Mouse (Mus musculus): ENCODE results near the gene Depp1. TPM values are rescaled to one million over a fixed set of nuclear protein-coding genes. Genes with fewer than 3 reads are reported as not detected.

The Depp1 gene
- polyA plus RNA-seq, 1 experiment from 2014 or later = 11.0 TPM

- Histone ChIP-seq H3K4me2 (ENCODE audit: low read depth) (peak overlapping the region; percentile 17; the same call in 1 of the 2 replicates), H3K4me1 (ENCODE audit: control insufficient read depth, insufficient read depth, low read length) (peaks cover 20% of the 10 kb centered on the region), H3K9ac (ENCODE audit: low read length) (no peak overlapping the region)
These were observed 21.4 kb downstream of the Depp1 start for GRCm38 (mm10) chr6:116671768-116672167.

GRCm38 (mm10) chr6:116672349-116672748 lies 21.9 kb downstream of the Depp1 start:
- Histone ChIP-seq H3K4me3 (ENCODE audit: low read depth, low read length) (no peak overlapping the region; the same call in 1 of the 2 replicates), H3K27me3 (ENCODE audit: control insufficient read depth, insufficient read depth, low read length) (no peaks in the 10 kb centered on the region)
- 73% methylated on average over 5 of the region's 5 CpGs for WGBS

More at GRCm38 (mm10) chr6:116671768-116672167, 21.4 kb downstream of the Depp1 start:
- ATAC-seq (ENCODE audit: insufficient read depth, low FRiP score, low TSS enrichment) (no peak), DNase-seq (ENCODE audit: low spot score) (no peak)
- H3K36me3 ChIP-seq (ENCODE audit: control insufficient read depth, insufficient read depth, low read length) = no peaks in the 10 kb centered on the region
- peak overlapping the region; percentile 85; the same call in 1 of the 2 replicates for H3K27ac ChIP-seq (ENCODE audit: low read depth, low read length)
- H3K4me3 ChIP-seq (ENCODE audit: low read depth, low read length) = no peak overlapping the region
- WGBS = 64% methylated on average over 4 of the region's 4 CpGs
- no peaks in the 10 kb centered on the region for H3K9me3 ChIP-seq (ENCODE audit: control insufficient read depth, low read length)
- H3K27me3 ChIP-seq (ENCODE audit: control insufficient read depth, insufficient read depth, low read length) = no peaks in the 10 kb centered on the region

GRCm38 (mm10) chr6:116673471-116674282 lies 23.3 kb downstream of the Depp1 start, which contains the start of gene Rassf4:
TSS of gene Rassf4 (minus strand) at chr6:116673952.
- Histone ChIP-seq H3K36me3 (ENCODE audit: control insufficient read depth, insufficient read depth, low read length) (no peaks in the 10 kb centered on the region), H3K4me2 (ENCODE audit: low read depth) (peak within 1 kb of the TSS; percentile 78), H3K27me3 (ENCODE audit: control insufficient read depth, insufficient read depth, low read length) (no peaks in the 10 kb centered on the region), H3K4me3 (ENCODE audit: low read depth, low read length) (peak within 1 kb of the TSS; percentile 46), H3K4me1 (ENCODE audit: control insufficient read depth, insufficient read depth, low read length) (peaks cover 20% of the 10 kb centered on the region), H3K27ac (ENCODE audit: low read depth, low read length) (0 out of 2 replicates have a peak within 1 kb of the TSS, but pooled peaks have one; percentile 24), H3K9me3 (ENCODE audit: control insufficient read depth, low read length) (no peaks in the 10 kb centered on the region), H3K9ac (ENCODE audit: low read length) (peak within 1 kb of the TSS; percentile 45)
- ATAC-seq (ENCODE audit: insufficient read depth, low FRiP score, low TSS enrichment) (peak; percentile 84), DNase-seq (ENCODE audit: low spot score) (peak; percentile 93)
- under 1% methylated on average over 44 of the region's 44 CpGs for WGBS

More at GRCm38 (mm10) chr6:116672349-116672748, 21.9 kb downstream of the Depp1 start:
- peak overlapping the region; percentile 78; the same call in 1 of the 2 replicates for H3K4me2 ChIP-seq (ENCODE audit: low read depth)
- DNase-seq (ENCODE audit: low spot score) (no peak), ATAC-seq (ENCODE audit: insufficient read depth, low FRiP score, low TSS enrichment) (no peak)
- H3K36me3 ChIP-seq (ENCODE audit: control insufficient read depth, insufficient read depth, low read length) = no peaks in the 10 kb centered on the region
- no peak overlapping the region for H3K27ac ChIP-seq (ENCODE audit: low read depth, low read length)
- no peaks in the 10 kb centered on the region for H3K9me3 ChIP-seq (ENCODE audit: control insufficient read depth, low read length)
- peaks cover 20% of the 10 kb centered on the region for H3K4me1 ChIP-seq (ENCODE audit: control insufficient read depth, insufficient read depth, low read length)
- no peak overlapping the region for H3K9ac ChIP-seq (ENCODE audit: low read length)

GRCm38 (mm10) chr6:116674283-116674886 lies 24.0 kb downstream of the Depp1 start:
- Histone ChIP-seq H3K27me3 (ENCODE audit: control insufficient read depth, insufficient read depth, low read length) (no peaks in the 10 kb centered on the region), H3K36me3 (ENCODE audit: control insufficient read depth, insufficient read depth, low read length) (no peaks in the 10 kb centered on the region), H3K9me3 (ENCODE audit: control insufficient read depth, low read length) (no peaks in the 10 kb centered on the region), H3K27ac (ENCODE audit: low read depth, low read length) (no peak overlapping the region), H3K4me3 (ENCODE audit: low read depth, low read length) (peak overlapping the region; percentile 46), H3K4me1 (ENCODE audit: control insufficient read depth, insufficient read depth, low read length) (peaks cover 20% of the 10 kb centered on the region), H3K9ac (ENCODE audit: low read length) (peak overlapping the region; percentile 45), H3K4me2 (ENCODE audit: low read depth) (peak overlapping the region; percentile 78)
- WGBS = 24% methylated on average over 16 of the region's 16 CpGs
- ATAC-seq (ENCODE audit: insufficient read depth, low FRiP score, low TSS enrichment) (no peak), DNase-seq (ENCODE audit: low spot score) (no peak)

GRCm38 (mm10) chr6:116676355-116676913 lies 26.0 kb downstream of the Depp1 start:
- H3K9me3 ChIP-seq (ENCODE audit: control insufficient read depth, low read length) = no peaks in the 10 kb centered on the region
- peaks cover 7% of the 10 kb centered on the region; the same call in 1 of the 2 replicates for H3K4me1 ChIP-seq (ENCODE audit: control insufficient read depth, insufficient read depth, low read length)
- ATAC-seq (ENCODE audit: insufficient read depth, low FRiP score, low TSS enrichment) (no peak), DNase-seq (ENCODE audit: low spot score) (no peak)
- no peak overlapping the region for H3K4me2 ChIP-seq (ENCODE audit: low read depth)
- no peak overlapping the region for H3K27ac ChIP-seq (ENCODE audit: low read depth, low read length)
- no peaks in the 10 kb centered on the region for H3K27me3 ChIP-seq (ENCODE audit: control insufficient read depth, insufficient read depth, low read length)
- H3K36me3 ChIP-seq (ENCODE audit: control insufficient read depth, insufficient read depth, low read length) = no peaks in the 10 kb centered on the region
- no peak overlapping the region for H3K4me3 ChIP-seq (ENCODE audit: low read depth, low read length)
- H3K9ac ChIP-seq (ENCODE audit: low read length) = no peak overlapping the region
- 75% methylated on average over 10 of the region's 10 CpGs for WGBS

- WGBS = 69% methylated on average over 6 of the region's 6 CpGs
- Histone ChIP-seq H3K9ac (ENCODE audit: low read length) (no peak overlapping the region), H3K9me3 (ENCODE audit: control insufficient read depth, low read length) (no peaks in the 10 kb centered on the region), H3K27me3 (ENCODE audit: control insufficient read depth, insufficient read depth, low read length) (no peaks in the 10 kb centered on the region), H3K36me3 (ENCODE audit: control insufficient read depth, insufficient read depth, low read length) (no peaks in the 10 kb centered on the region), H3K27ac (ENCODE audit: low read depth, low read length) (no peak overlapping the region), H3K4me1 (ENCODE audit: control insufficient read depth, insufficient read depth, low read length) (0 out of 2 replicates have a peak, but pooled peaks cover 3% of the 10 kb centered on the region), H3K4me3 (ENCODE audit: low read depth, low read length) (no peak overlapping the region), H3K4me2 (ENCODE audit: low read depth) (no peak overlapping the region)
- no peak for DNase-seq (ENCODE audit: low spot score)
- no peak for ATAC-seq (ENCODE audit: insufficient read depth, low FRiP score, low TSS enrichment)
These were observed 26.9 kb downstream of the Depp1 start for GRCm38 (mm10) chr6:116677321-116677720.

GRCm38 (mm10) chr6:116679563-116680288 lies 29.3 kb downstream of the Depp1 start:
- ATAC-seq (ENCODE audit: insufficient read depth, low FRiP score, low TSS enrichment) (no peak), DNase-seq (ENCODE audit: low spot score) (no peak)
- no peak overlapping the region for H3K27ac ChIP-seq (ENCODE audit: low read depth, low read length)
- no peaks in the 10 kb centered on the region for H3K9me3 ChIP-seq (ENCODE audit: control insufficient read depth, low read length)
- H3K4me3 ChIP-seq (ENCODE audit: low read depth, low read length) = no peak overlapping the region
- no peaks in the 10 kb centered on the region for H3K36me3 ChIP-seq (ENCODE audit: control insufficient read depth, insufficient read depth, low read length)
- 81% methylated on average over 5 of the region's 5 CpGs for WGBS
- H3K4me1 ChIP-seq (ENCODE audit: control insufficient read depth, insufficient read depth, low read length) = no peaks in the 10 kb centered on the region
- no peak overlapping the region for H3K9ac ChIP-seq (ENCODE audit: low read length)
- no peak overlapping the region for H3K4me2 ChIP-seq (ENCODE audit: low read depth)
- H3K27me3 ChIP-seq (ENCODE audit: control insufficient read depth, insufficient read depth, low read length) = no peaks in the 10 kb centered on the region

- no peak for DNase-seq (ENCODE audit: low spot score)
- Histone ChIP-seq H3K27ac (ENCODE audit: low read depth, low read length) (no peak overlapping the region), H3K36me3 (ENCODE audit: control insufficient read depth, insufficient read depth, low read length) (no peaks in the 10 kb centered on the region), H3K9me3 (ENCODE audit: control insufficient read depth, low read length) (no peaks in the 10 kb centered on the region), H3K9ac (ENCODE audit: low read length) (no peak overlapping the region), H3K4me3 (ENCODE audit: low read depth, low read length) (no peak overlapping the region), H3K4me2 (ENCODE audit: low read depth) (no peak overlapping the region), H3K27me3 (ENCODE audit: control insufficient read depth, insufficient read depth, low read length) (no peaks in the 10 kb centered on the region), H3K4me1 (ENCODE audit: control insufficient read depth, insufficient read depth, low read length) (no peaks in the 10 kb centered on the region)
- ATAC-seq (ENCODE audit: insufficient read depth, low FRiP score, low TSS enrichment) = no peak
- WGBS = 56% methylated on average over 6 of the region's 6 CpGs
These were observed 31.9 kb downstream of the Depp1 start for GRCm38 (mm10) chr6:116682317-116682716.
